Mouse (Mus musculus) kidney, adult 11 months (tissue): ENCODE measurements around the gene Gm20388.

Experiments
- DNase-seq: peaks from one replicate; pipeline ENCODE4 v3.0.0; 2022

Gene Gm20388

GRCm38 (mm10) chr8:123826001-123826400 lies 3915.4 kb downstream of the Gm20388 start:
- no peak for DNase-seq

- no peak for DNase-seq
These were observed 3916.1 kb downstream of the Gm20388 start for GRCm38 (mm10) chr8:123826758-123827157.

DNA sequence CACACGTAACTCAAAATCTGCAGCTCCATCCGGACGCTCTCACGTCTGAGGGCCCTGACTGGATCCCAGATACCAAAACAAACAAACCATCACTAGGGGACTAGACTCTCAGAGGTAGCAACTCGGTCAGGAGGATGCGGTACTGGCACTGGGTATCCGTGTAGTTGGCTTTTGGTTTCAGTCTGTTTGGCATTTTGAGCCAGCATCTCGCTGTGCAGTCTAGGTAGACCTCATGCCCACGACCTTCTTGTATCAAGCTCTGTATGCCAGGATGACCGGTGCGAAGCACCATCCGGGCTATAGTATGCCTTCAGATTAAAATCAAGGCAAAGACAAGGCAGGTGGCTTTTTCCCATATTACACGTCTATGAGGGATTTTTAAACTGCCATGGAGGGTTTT lies 3916.9 kb downstream of the Gm20388 start:
- no peak for DNase-seq

DNA sequence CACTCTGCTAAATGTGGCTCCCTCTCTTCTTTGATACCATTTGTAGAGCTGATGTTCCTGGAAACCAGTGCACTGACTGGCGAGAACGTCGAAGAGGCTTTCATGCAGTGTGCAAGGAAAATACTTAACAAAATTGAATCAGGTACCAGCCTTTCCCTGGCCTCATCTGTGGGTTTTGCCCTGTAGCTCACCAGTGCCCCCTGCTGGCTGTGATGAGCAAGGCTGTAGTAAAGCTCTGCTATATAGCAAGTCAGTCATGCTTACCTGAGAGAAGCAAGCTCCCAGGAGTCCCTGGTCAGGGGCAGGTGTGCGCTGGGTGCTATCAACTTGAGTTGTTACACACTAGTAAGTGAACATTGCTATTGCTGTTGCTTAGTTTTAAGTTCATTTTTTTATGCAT lies 3922.1 kb downstream of the Gm20388 start:
- DNase-seq: peak; percentile 56

DNA sequence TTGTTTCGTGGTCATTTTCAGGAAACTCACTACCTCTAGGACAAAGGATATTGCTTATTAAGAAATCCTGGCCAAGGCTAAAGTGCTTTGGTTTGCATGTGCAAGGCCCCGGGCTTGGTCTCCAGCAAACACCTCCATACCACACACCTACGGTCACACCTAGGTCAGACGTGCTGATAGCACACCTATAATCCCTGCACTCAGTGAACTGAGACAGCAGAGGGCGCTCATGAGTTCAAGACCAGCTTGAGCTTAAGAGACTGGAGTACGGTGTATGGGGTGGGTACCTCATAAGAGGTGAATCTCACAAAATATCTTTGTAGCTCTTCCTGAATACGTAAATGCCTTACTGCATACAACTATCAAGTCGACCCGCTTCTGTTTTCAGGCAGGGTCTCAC lies 3924.8 kb downstream of the Gm20388 start:
- DNase-seq: peak; percentile 27

DNA sequence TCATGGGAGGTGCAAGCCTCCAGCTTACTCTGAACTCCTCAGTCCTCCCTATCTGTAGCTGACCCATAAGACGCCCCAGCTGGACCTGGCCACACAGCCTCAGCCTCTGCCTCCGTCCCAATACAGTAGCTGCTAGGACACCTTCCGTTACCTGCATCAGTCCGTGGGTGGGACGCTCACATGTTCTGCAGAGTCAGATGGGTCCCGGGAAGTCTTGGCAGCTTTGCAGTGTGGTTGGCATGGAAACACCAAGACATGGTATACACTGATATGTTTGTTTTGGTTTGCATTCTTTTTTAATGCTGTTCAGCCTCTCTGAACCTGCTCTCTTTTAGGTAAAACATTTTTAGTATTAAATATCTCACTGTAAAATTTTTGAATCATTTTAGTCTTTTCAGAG lies 3925.7 kb downstream of the Gm20388 start:
- no peak for DNase-seq

DNA sequence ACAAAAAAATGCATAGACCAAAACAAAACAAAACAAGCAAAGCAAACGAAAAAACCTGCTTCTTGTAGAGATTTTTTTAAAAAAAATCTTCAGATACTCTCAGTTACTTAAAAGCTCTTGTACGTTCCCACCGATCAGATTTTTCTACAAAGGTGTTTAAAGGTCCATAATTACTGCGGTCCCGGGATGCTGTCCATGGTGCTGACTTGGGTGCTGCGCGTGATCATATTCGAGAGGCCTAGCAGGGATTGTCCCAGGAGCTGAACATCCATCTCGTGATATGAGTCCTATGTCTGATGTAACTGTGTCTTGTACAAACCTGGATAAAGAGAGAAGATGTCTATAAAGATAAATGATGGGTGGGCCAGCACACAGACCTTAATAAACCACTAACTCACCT lies 3927.9 kb downstream of the Gm20388 start:
- no peak for DNase-seq

GRCm38 (mm10) chr8:123840578-123841345 lies 3930.1 kb downstream of the Gm20388 start:
- DNase-seq: no peak

GRCm38 (mm10) chr8:123842086-123842485 lies 3931.4 kb downstream of the Gm20388 start:
- DNase-seq: no peak

DNA sequence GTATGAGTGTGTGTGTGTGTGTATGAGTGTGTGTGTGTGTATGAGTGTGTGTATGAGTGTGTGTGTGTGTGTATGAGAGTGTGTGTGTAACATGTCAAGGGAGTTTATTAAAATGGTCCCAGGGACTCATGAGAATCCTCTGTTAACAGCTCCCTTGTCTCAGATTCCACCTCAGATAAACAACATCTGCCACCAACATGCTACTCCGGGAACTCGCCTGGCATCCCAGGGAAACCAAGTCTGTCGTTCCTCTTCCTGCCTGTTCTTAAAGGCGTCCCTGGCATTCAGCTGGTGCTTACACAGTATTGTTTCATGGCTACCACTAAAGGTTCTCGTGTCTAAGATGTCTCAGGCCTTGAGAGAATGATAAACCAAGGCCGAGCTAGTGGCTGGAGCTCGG lies 3933.7 kb downstream of the Gm20388 start:
- no peak for DNase-seq

GRCm38 (mm10) chr8:123845114-123845513 lies 3934.5 kb downstream of the Gm20388 start:
- DNase-seq: no peak

DNA sequence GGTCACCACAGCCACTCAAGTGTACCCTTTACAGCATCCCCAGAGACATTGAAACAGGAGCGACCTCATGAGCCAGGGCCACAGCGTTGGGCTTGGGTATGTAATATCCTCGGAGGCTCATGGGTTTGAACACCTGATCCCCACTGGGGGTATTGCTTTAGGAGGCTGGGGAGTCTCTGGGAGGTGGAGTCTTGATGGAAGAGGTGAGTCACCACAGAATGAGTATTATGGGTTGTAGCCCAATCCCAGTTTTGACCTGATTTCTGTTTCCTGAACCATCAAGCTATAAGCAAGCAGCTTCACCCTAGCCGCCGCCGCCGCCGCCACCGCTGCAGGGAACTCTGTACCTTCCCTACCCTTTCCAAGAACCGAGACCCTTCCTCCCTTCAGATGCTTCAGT lies 3935.3 kb downstream of the Gm20388 start:
- no peak for DNase-seq

DNA sequence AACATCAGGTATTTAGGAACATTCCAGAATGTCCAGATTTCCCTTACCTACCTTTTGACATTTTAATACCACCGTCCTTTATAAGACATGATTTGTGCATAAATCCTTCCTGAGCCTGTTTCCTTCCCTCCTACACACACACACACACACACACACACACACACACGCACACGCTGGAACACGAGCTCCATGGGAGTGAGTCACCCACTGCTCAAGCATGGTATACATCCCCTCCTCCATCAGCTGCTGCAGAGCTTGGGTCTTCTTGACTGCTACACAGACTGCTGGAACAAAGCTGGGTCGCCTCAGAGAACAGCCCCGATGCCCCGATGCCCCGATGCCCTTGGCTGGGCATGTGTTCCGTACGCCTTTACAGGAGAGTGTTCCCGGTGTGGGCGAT lies 3935.9 kb downstream of the Gm20388 start:
- no peak for DNase-seq

DNA sequence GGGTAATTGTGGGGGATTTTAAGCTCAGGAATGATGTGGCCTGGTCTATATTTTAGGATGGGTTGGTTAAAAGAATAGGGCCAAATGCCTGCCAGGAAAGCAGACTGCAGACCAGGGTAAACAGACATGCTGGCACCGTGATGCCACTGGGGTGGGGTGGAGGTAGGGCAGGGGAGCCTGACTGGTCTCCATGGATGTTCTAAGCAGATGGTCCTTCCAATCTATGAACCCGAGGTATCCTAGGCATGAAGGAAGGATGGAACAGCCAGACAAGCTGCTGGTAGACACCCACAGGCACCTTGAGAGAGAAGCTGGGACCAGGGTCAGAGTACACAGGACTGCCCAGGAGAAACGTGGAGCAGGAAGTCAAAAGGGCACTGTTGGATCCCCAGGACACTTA lies 3936.9 kb downstream of the Gm20388 start:
- no peak for DNase-seq

- no peak for DNase-seq
These were observed 3938.7 kb downstream of the Gm20388 start for GRCm38 (mm10) chr8:123849352-123849751.

DNA sequence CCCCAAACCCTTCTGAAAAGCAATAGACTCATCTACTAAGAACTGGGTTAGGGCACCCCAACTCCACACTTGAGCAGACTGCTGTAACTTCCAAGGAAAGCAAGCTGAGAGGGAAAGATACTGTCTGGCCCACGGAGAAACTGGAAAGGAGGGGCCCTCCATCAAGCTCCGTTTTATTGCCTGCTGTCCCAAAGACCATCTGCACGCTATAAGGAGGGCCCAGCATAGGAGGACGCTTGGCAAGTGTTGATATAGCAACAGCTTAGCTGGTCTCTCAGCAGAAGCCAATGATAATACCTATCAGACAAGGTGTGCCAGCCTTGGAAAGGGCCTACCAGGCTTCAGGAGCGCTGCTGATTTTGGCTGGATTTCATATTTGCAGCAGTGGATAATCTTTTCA lies 3940.9 kb downstream of the Gm20388 start:
- DNase-seq: no peak

DNA sequence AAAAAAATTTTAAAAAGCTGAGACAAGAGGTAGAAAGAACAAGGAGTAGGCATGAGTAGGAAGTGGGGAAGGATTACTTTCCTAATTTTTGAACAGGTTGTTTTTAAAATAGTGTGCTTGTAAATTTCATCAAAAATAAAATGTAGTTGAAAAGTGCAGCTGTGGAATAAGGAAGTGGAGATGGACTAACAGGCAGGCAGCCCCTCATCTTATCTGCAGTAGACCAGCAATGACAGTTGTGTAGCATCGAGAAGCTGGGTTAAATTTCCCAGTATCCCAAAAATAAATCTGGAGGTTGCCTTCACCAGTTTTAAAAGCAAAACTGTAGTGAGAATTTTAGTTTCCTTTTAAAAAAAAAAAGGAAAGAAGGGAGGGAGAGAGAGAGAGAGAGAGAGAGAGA lies 3943.6 kb downstream of the Gm20388 start:
- DNase-seq: no peak

DNA sequence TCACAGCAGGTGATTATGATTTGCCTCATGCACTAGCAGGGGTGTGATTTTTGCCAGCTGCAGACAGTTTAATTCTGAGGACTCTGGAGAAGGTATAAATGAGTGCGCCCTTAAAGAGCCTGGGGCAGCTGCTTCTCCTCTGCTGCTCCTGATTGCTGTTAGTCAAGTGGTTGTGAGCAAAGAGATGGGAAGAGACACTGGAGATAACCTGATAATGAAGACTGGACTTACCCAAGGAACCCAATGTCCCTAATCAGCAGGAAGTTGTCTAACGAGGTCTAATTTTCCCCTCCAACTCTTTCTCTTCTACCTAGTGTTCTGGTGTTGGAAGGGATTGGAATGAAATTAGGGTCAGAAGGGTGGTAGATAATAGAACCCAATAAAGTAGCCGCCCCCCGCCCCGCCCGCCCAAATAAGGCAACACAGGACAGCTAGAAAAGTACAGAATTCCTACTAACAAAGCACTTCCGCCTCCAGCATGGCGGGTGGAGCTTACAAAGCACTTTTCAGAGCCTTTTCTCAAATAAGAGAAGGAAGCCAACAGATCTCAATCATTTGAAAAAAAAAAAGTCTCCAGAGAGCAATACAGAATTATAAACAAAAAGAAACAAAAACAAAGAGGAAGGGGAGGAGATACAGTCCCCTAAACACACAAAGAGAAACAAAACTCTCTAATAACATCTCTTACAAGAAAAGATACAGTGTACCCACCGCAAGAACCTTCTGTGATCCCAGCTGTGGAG lies 3944.3 kb downstream of the Gm20388 start:
- no peak for DNase-seq

DNA sequence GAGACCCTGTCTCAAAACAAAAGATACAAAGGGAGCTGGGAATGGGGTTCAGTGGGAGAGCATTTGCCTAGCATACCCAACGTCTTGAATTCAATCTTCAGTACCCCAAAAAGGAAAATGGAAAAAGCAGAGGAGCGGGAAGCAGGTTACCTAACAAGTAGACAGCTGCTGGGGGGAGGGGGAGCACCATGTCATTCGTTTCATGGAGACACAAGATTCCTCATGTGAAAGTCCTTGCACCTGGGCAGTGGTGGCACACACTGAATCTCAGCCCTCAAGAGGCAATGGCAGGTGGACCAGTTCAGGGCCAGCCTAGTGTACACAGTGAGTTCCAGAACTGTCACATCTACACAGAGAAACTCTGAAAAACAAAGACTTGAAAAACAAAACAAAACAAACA lies 3946.7 kb downstream of the Gm20388 start:
- DNase-seq: no peak

- DNase-seq: peak; percentile 6
These were observed 3947.9 kb downstream of the Gm20388 start for GRCm38 (mm10) chr8:123858574-123858940.

- DNase-seq: peak; percentile 87
These were observed 3948.5 kb downstream of the Gm20388 start for GRCm38 (mm10) chr8:123858941-123859647.

DNA sequence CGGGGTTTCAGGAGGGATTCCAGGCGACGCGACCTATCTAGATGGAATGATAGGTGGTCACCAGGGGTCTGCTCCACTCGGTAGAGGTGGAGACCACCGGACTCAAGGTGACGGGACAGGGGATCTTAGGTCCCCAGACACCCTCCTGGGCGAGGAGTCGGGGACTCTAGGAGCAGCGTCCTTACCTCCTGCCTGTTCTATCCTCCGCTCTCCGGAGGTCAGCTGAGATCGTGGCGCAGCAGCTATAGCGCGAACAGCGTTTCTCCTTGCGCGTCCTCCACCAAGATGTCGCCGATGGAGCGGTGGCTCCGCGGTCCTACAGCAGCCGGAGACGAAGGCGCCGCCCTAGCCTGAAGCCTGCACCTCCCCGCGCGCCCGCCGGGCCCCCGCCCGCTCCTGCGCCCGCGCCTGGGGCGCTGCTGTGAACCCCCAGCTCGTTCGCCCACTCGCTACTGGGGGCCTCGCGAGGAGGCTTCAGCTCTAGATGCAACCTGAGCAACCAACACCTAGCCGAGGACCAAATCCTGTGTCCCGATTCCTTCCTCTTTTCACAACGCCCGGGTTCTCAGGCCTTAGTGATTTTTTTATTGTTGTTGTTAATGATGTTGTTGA lies 3949.1 kb downstream of the Gm20388 start, which contains the start of gene Ccsap:
Gene Ccsap (minus strand): TSS at position 562 of the 612 bp plus-strand sequence.
- DNase-seq: no peak

DNA sequence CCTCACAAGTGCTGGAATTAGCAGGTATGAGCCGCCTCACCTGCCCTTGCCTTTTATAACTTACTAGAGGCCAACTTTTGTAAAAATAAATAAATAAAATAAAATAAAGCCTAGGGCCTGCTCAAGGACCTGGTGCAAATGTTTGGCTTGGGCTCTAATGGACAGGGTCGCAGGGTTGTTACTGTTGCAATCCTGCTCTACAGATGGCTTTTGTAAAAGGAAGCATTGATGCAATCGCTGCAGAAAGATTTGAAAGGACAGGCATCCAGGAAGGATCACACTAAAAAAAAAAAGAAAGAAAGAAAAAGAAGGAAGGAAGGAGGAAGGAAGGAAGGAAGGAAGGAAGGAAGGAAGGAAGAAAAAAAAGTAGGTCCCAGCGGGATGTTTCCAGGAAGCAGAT lies 3949.7 kb downstream of the Gm20388 start:
- DNase-seq: no peak
